Mouse (Mus musculus) midbrain, embryonic 16.5 days (tissue): ENCODE measurements around the gene Gsto2. TPM values are rescaled to one million over a fixed set of nuclear protein-coding genes. Genes with fewer than 3 reads are reported as not detected.

Experiments used
- ATAC-seq: fragments of 200-750 bp; cut with Nextera tagmentation; 2 replicates; pipeline ENCODE4 v1.8.0; 2017; ENCODE audit warnings: moderate TSS enrichment
- H3K27ac ChIP-seq: fragments of 300-500 bp; sonication (generic); 2 replicates; pipeline ENCODE4 v1.5.1; 2014; ENCODE audit warnings: mild to moderate bottlenecking, low read length, mixed read lengths
- H3K27me3 ChIP-seq: fragments of 300-500 bp; sonication (generic); 2 replicates; pipeline ENCODE4 v1.6.1; 2014; ENCODE audit warnings: low read depth, low read length, mixed read lengths; ENCODE audit not compliant: control insufficient read depth, insufficient read depth
- H3K36me3 ChIP-seq: fragments of 300-500 bp; sonication (generic); 2 replicates; pipeline ENCODE4 v1.6.1; 2014; ENCODE audit warnings: mild to moderate bottlenecking, low read length, moderate library complexity, mixed read lengths; ENCODE audit not compliant: control insufficient read depth, insufficient read depth
- H3K4me1 ChIP-seq: fragments of 300-500 bp; sonication (generic); 2 replicates; pipeline ENCODE4 v1.6.1; 2014; ENCODE audit warnings: mild to moderate bottlenecking, low read length, mixed read lengths; ENCODE audit not compliant: control insufficient read depth, insufficient read depth
- H3K4me2 ChIP-seq: fragments of 300-500 bp; sonication (generic); 2 replicates; pipeline ENCODE4 v1.6.1; 2014; ENCODE audit warnings: mild to moderate bottlenecking, low read length, mixed read lengths
- H3K4me3 ChIP-seq: fragments of 300-500 bp; sonication (generic); 2 replicates; pipeline ENCODE4 v1.5.1; 2014; ENCODE audit warnings: low read depth, mild to moderate bottlenecking, low read length, moderate library complexity, mixed read lengths
- H3K9ac ChIP-seq: fragments of 300-500 bp; sonication (generic); 2 replicates; pipeline ENCODE4 v1.6.1; 2014; ENCODE audit warnings: low read depth, low read length, mixed read lengths
- H3K9me3 ChIP-seq: fragments of 300-500 bp; sonication (generic); replicated peaks from 2 replicates; pipeline ENCODE4 v1.6.1; 2014; ENCODE audit warnings: mild to moderate bottlenecking, low read length, mixed read lengths; ENCODE audit not compliant: control insufficient read depth, poor library complexity, severe bottlenecking
- WGBS: fragments of 180-500 bp; shearing (Covaris S2); extraction: QIAGEN DNeasy Blood & Tissue Kit; methylation state at CpG from one replicate; pipeline ENCODE4 v1.1.7; 2014; 5-methylcytosine and 5-hydroxymethylcytosine counted together
- microRNA-seq: library from miRNA; unstranded; fragments of <30 nt; microRNA quantifications from one replicate; pipeline ENCODE4, GENCODE M21; 2017
- polyA plus RNA-seq: library from polyadenylated mRNA; unstranded; fragments of >200 nt; fragmentation: Nextera tagmentation; extraction: Ambion mirVana; gene quantifications from 2 replicates; pipeline ENCODE4 v1.2.1, GENCODE M21; 2015

Gene Gsto2
- polyA plus RNA-seq, 1 experiment from 2014 or later = 1.0 TPM

GRCm38 (mm10) chr19:47934636-47935238, 69.4 kb downstream of the Gsto2 start:
- no peaks in the 10 kb centered on the region for H3K9me3 ChIP-seq
- H3K4me1 ChIP-seq = no peaks in the 10 kb centered on the region
- H3K27ac ChIP-seq = no peak overlapping the region
- ATAC-seq = no peak
- no peak overlapping the region for H3K9ac ChIP-seq
- 70% methylated on average over 16 of the region's 16 CpGs for WGBS
- H3K4me3 ChIP-seq = no peak overlapping the region
- no peaks in the 10 kb centered on the region for H3K36me3 ChIP-seq
- no peak overlapping the region for H3K4me2 ChIP-seq
- no peaks in the 10 kb centered on the region for H3K27me3 ChIP-seq

- no peaks in the 10 kb centered on the region for H3K9me3 ChIP-seq
- no peak overlapping the region for H3K4me3 ChIP-seq
- H3K4me1 ChIP-seq = no peaks in the 10 kb centered on the region
- no peak overlapping the region for H3K4me2 ChIP-seq
- H3K27me3 ChIP-seq = no peaks in the 10 kb centered on the region
- no peaks in the 10 kb centered on the region for H3K36me3 ChIP-seq
- ATAC-seq = no peak
- WGBS = 90% methylated on average over 6 of the region's 6 CpGs
- no peak overlapping the region for H3K27ac ChIP-seq
- H3K9ac ChIP-seq = no peak overlapping the region
Observed at GRCm38 (mm10) chr19:47935530-47935929, 70.2 kb downstream of the Gsto2 start.

Small RNA genes lying within 50 kb of the gene (microRNA-seq; reads per million reads assigned to microRNA genes)
- not detected for gene Gm22240

Other genes with a start within 250 kb of the Gsto2 start
- gene Col17a1, start 173.4 kb upstream of the Gsto2 start, polyA plus RNA-seq = 0.18 and 0.40 TPM in 2 replicates
- 156 and 157 TPM in 2 replicates for gene Sfr1, start 133.9 kb upstream of the Gsto2 start, polyA plus RNA-seq
- gene Gsto1, start 10.6 kb upstream of the Gsto2 start, polyA plus RNA-seq = 150 and 155 TPM in 2 replicates
- gene Cfap43, start 53.8 kb downstream of the Gsto2 start, polyA plus RNA-seq = 1.7 and 1.9 TPM in 2 replicates
- gene Itprip, start 53.8 kb downstream of the Gsto2 start, polyA plus RNA-seq = 3.5 and 4.3 TPM in 2 replicates
- 0.57 and 0.90 TPM in 2 replicates for gene Cfap58, start 72.1 kb downstream of the Gsto2 start, polyA plus RNA-seq